Mouse (Mus musculus) embryonic facial prominence, embryonic 10.5 days (tissue): ENCODE results near the gene Axl. TPM values are rescaled to one million over a fixed set of nuclear protein-coding genes. Genes with fewer than 3 reads are reported as not detected.

Experiments
- DNase-seq: peaks from one replicate; pipeline ENCODE4 v3.0.0-alpha.2; 2017; ENCODE audit warnings: low spot score
- H3K27ac ChIP-seq: fragments of 300-500 bp; sonication (generic); replicated peaks from 2 replicates; pipeline ENCODE4 v1.5.1; 2016; ENCODE audit warnings: mild to moderate bottlenecking
- H3K27me3 ChIP-seq: fragments of 300-500 bp; sonication (generic); replicated peaks from 2 replicates; pipeline ENCODE4 v1.6.1; 2016; ENCODE audit warnings: low read depth, mild to moderate bottlenecking; ENCODE audit not compliant: poor library complexity, severe bottlenecking
- H3K36me3 ChIP-seq: fragments of 300-500 bp; sonication (generic); replicated peaks from 2 replicates; pipeline ENCODE4 v1.6.1; 2016; ENCODE audit warnings: mild to moderate bottlenecking, moderate library complexity
- H3K4me1 ChIP-seq: fragments of 300-500 bp; sonication (generic); 2 replicates; pipeline ENCODE4 v1.6.1; 2016
- H3K4me3 ChIP-seq: fragments of 300-500 bp; sonication (generic); 2 replicates; pipeline ENCODE4 v1.5.1; 2016; ENCODE audit warnings: mild to moderate bottlenecking, moderate library complexity
- H3K9me3 ChIP-seq: fragments of 300-500 bp; sonication (generic); 2 replicates; pipeline ENCODE4 v1.6.1; 2016; ENCODE audit warnings: mild to moderate bottlenecking
- WGBS: fragments of 180-500 bp; shearing (Covaris S2); methylation state at CpG from one replicate; pipeline ENCODE4 v1.1.7; 2016; 5-methylcytosine and 5-hydroxymethylcytosine counted together
- polyA plus RNA-seq: library from polyadenylated mRNA; unstranded; fragments of >200 nt; fragmentation: Nextera tagmentation; extraction: Ambion mirVana; gene quantifications from 2 replicates; pipeline ENCODE4 v1.2.1, GENCODE M21; 2016

The Axl gene
- polyA plus RNA-seq, 1 experiment from 2014 or later = 29.7 TPM

DNA sequence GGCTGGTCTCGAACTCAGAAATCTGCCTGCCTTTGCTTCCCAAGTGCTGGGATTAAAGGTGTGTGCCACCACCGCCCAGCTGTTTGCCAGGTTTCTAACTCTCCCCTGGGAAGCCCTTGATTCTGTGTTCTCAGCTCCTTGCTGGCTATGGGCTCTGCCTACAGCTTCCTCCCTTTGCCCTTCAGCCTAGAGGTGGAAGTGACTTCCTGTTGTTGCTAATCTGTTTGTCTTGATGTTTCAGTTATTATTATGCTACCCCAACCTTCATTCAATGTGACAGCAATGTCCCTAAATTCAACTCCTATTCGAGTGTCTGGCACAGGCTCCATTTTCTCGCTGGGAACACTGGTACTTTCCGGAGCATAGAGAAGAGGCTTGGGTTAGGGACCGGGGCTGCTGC, 22.4 kb downstream of the Axl start:
- Histone ChIP-seq H3K27ac (no peak overlapping the region), H3K4me1 (peaks cover 11% of the 10 kb centered on the region), H3K36me3 (peaks cover 87% of the 10 kb centered on the region), H3K9me3 (no peaks in the 10 kb centered on the region), H3K27me3 (no peaks in the 10 kb centered on the region), H3K4me3 (no peak overlapping the region)
- 85% methylated on average over 6 of the region's 6 CpGs for WGBS
- DNase-seq = no peak

GRCm38 (mm10) chr7:25764221-25764620, 24.3 kb downstream of the Axl start:
- peaks cover 11% of the 10 kb centered on the region for H3K4me1 ChIP-seq
- no peaks in the 10 kb centered on the region for H3K9me3 ChIP-seq
- H3K4me3 ChIP-seq = no peak overlapping the region
- H3K27ac ChIP-seq = peak overlapping the region; percentile 16
- H3K36me3 ChIP-seq = peaks cover 87% of the 10 kb centered on the region
- no peaks in the 10 kb centered on the region for H3K27me3 ChIP-seq
- DNase-seq = peak; percentile 34
- 47% methylated on average over 5 of the region's 5 CpGs for WGBS

DNA sequence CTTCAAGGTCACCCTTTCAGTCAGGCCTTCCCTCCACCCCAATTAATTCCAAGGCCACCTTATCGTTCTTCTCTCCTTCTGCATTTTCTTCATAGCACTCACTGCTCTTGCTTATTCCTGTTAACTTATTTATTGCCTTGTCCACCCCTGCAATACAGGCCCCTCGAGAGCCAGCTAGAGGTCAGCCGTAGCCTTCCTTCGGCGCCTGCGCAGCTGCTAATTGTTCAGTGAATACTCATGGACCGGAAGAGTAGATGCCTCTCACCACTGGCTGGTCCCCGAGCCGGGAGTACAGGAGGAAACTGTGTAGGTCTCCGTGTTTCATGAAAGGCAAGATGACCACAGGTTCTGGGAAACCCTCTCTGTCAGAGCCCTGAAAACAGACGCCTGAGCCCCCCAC, 24.8 kb downstream of the Axl start:
- Histone ChIP-seq H3K4me1 (peaks cover 11% of the 10 kb centered on the region), H3K4me3 (no peak overlapping the region), H3K27ac (peak overlapping the region; percentile 16), H3K9me3 (no peaks in the 10 kb centered on the region), H3K36me3 (peaks cover 87% of the 10 kb centered on the region), H3K27me3 (no peaks in the 10 kb centered on the region)
- no peak for DNase-seq
- 68% methylated on average over 11 of the region's 11 CpGs for WGBS

DNA sequence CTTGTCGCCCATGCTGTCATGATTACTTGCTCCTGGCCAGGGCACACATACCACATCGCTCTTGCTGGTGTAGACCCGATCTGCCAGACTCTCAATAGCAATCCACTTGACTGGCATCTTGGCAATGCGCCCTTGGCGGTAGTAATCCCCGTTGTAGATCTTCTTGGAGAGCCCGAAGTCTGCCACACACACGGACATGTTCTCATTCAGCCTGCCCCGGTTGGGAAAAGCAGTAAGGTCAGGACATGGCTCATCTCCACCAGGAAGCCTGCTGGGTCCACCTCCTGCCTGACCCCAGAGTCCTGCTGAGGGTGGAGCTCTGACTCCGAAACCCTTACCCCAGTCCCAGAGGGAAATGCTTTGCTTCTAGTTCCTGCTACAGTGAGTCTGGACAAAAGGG, 27.2 kb downstream of the Axl start:
- no peaks in the 10 kb centered on the region for H3K27me3 ChIP-seq
- WGBS = 87% methylated on average over 10 of the region's 10 CpGs
- no peak for DNase-seq
- no peaks in the 10 kb centered on the region for H3K9me3 ChIP-seq
- H3K27ac ChIP-seq = no peak overlapping the region
- H3K4me1 ChIP-seq = peaks cover 11% of the 10 kb centered on the region
- H3K4me3 ChIP-seq = no peak overlapping the region
- H3K36me3 ChIP-seq = peaks cover 74% of the 10 kb centered on the region

DNA sequence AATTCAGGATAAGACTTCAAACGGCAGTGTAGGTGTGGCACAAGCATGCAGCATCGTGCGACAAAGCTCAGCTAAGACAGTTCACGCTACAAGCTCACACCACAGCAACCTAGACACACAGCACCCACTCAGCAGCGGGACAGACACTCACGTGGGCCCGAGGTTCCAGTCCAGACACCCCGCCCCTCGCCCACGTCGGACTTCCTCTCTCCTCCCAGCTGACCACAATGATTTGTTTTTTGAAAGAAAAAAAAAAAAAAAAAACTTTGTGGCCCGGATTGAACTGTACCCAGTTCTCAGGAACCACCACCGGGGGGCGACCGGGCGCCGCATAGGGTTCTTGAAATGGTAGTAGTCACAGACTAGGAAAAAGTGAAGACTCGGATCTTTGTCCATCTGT, 32.5 kb downstream of the Axl start:
- WGBS = under 1% methylated on average over 18 of the region's 18 CpGs
- H3K4me1 ChIP-seq = peaks cover 17% of the 10 kb centered on the region
- no peaks in the 10 kb centered on the region for H3K27me3 ChIP-seq
- H3K36me3 ChIP-seq = peaks cover 51% of the 10 kb centered on the region
- H3K27ac ChIP-seq = peak overlapping the region; percentile 99
- DNase-seq = peak; percentile 91
- peak overlapping the region; percentile 97 for H3K4me3 ChIP-seq
- H3K9me3 ChIP-seq = no peaks in the 10 kb centered on the region

GRCm38 (mm10) chr7:25755468-25755833, 33.1 kb downstream of the Axl start:
- peak; percentile 77 for DNase-seq
- Histone ChIP-seq H3K9me3 (no peaks in the 10 kb centered on the region), H3K27ac (peak overlapping the region; percentile 99), H3K27me3 (no peaks in the 10 kb centered on the region), H3K36me3 (peaks cover 51% of the 10 kb centered on the region), H3K4me3 (peak overlapping the region; percentile 97), H3K4me1 (peaks cover 17% of the 10 kb centered on the region)
- under 1% methylated on average over 15 of the region's 15 CpGs for WGBS

DNA sequence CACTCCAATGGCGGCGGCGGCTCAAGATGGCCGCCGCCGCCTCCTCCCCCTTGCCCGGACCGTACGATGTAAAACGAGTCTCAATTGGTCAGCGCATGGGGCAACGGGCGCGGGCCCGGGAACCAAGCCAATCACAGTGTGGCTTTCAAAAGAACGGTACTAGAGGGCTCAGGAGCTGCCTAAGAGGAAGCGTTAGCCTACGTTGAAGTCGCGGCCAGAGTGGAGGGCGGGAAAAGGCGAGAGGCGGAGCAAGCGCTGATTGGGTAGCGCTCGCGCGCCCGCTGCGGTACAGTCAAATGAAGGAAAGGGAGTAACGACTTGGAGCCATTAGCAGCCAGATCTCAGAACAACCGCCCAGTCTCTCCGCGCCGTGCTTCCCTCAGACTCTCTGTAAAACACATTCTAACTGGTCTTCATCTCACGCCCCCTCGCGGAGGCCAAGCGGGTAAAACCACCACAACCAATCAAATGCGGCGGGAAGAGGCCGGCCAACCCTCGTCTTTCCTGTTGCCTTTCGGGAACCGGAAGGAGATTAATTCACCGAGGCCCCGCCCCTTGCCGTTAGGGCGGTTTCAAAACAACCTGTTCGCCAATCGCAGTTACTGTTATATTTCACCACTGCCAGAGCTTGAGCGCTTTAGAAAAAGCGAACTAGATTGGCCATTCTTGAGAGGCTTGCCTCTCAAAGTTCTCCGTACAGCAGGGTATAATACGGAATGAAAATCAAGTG, 33.6 kb downstream of the Axl start, which contains the start of gene Hnrnpul1:
Gene Hnrnpul1, minus strand, starts transcription at position 20 of the 730 bp plus-strand sequence.
- peak; percentile 98 for DNase-seq
- Histone ChIP-seq H3K27ac (peak within 1 kb of the TSS; percentile 99), H3K4me1 (peaks cover 17% of the 10 kb centered on the region), H3K27me3 (no peaks in the 10 kb centered on the region), H3K4me3 (peak within 1 kb of the TSS; percentile 97), H3K9me3 (no peaks in the 10 kb centered on the region), H3K36me3 (peaks cover 51% of the 10 kb centered on the region)
- WGBS = under 1% methylated on average over 55 of the region's 55 CpGs

- H3K4me1 ChIP-seq = peaks cover 17% of the 10 kb centered on the region
- under 1% methylated on average over 30 of the region's 30 CpGs for WGBS
Measured at GRCm38 (mm10) chr7:25754439-25754737, 34.1 kb downstream of the Axl start.

DNA sequence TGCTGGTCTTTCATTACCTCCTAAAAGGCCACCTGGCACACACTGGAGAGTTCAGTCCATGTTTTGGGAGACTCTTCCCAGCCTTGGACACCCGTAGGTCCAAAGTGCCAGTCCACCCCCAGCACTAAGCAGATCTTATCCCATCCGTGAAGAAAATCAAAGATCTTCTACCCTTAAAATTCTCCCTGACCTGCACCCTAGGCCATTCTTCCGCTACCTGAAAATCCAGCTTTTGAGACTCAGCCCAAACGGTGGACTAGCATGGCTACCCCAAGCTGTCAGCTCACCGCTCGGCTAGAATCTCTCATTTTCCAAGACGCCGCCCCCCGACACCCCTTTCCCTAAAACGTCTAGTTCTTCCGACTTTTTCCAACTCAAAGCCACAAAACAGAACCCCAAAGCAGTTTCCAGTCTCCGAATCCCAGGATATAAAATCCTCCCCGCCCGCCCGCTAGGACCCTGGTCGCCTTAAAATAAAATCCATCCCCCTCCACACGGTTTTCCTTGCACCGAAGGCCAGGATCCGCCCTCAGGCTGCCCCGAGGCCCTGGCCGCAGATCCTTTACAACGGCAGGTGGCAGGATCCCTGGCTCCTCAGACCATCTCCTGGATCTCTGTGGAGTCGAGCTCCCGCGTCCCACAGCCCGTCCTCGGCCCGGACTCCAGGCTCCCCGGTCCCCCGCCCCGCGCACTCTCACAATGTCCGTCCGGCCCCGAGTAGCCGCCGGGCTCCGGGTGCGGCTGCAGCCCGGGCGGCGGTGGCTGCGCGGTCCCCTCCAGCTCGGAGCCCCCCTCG, 34.7 kb downstream of the Axl start:
- Histone ChIP-seq H3K4me1 (peaks cover 17% of the 10 kb centered on the region), H3K36me3 (peaks cover 52% of the 10 kb centered on the region), H3K27ac (peak overlapping the region; percentile 99), H3K9me3 (no peaks in the 10 kb centered on the region), H3K27me3 (no peaks in the 10 kb centered on the region), H3K4me3 (peak overlapping the region; percentile 97)
- under 1% methylated on average over 46 of the region's 46 CpGs for WGBS
- no peak for DNase-seq

More at GRCm38 (mm10) chr7:25754439-25754737, 34.1 kb downstream of the Axl start:
- Histone ChIP-seq H3K9me3 (no peaks in the 10 kb centered on the region), H3K36me3 (peaks cover 51% of the 10 kb centered on the region), H3K27me3 (no peaks in the 10 kb centered on the region), H3K4me3 (peak overlapping the region; percentile 97), H3K27ac (peak overlapping the region; percentile 99)
- DNase-seq = no peak

- Histone ChIP-seq H3K9me3 (no peaks in the 10 kb centered on the region), H3K4me1 (peaks cover 17% of the 10 kb centered on the region), H3K27me3 (no peaks in the 10 kb centered on the region), H3K27ac (peak overlapping the region; percentile 99), H3K4me3 (peak overlapping the region; percentile 97), H3K36me3 (peaks cover 52% of the 10 kb centered on the region)
- DNase-seq = no peak
Measured at GRCm38 (mm10) chr7:25753076-25753475, 35.4 kb downstream of the Axl start.

DNA sequence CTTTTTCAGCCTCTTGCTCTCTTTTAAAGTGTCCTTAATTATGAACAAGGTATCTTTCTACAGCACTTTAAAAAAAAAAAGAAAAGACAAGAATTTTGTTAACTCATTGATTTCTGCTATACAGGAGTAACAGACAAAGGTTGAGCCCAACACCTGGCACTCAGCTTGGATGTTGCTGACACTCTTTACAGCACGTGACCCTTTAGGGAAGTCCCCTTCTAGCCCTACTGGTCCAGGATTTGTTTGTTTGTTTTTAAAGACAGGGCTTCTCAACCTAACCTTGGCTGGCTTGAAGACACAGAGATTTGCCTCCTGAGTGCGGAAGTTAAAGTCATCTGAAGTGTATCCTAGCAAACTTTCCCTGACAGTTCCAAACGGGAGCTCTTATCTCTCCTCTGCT, 41.7 kb downstream of the Axl start:
- Histone ChIP-seq H3K4me3 (no peak overlapping the region), H3K36me3 (peaks cover 100% of the 10 kb centered on the region), H3K27ac (no peak overlapping the region), H3K27me3 (no peaks in the 10 kb centered on the region), H3K9me3 (no peaks in the 10 kb centered on the region), H3K4me1 (peaks cover under 1% of the 10 kb centered on the region; the same call in 1 of the 2 replicates)
- DNase-seq = no peak
- 85% methylated on average over 3 of the region's 3 CpGs for WGBS

GRCm38 (mm10) chr7:25738277-25738676, 50.2 kb downstream of the Axl start:
- no peak overlapping the region for H3K27ac ChIP-seq
- peaks cover 100% of the 10 kb centered on the region for H3K36me3 ChIP-seq
- no peak for DNase-seq
- WGBS = 90% methylated on average over 3 of the region's 3 CpGs
- no peak overlapping the region for H3K4me3 ChIP-seq
- no peaks in the 10 kb centered on the region for H3K4me1 ChIP-seq
- H3K27me3 ChIP-seq = no peaks in the 10 kb centered on the region
- H3K9me3 ChIP-seq = no peaks in the 10 kb centered on the region

GRCm38 (mm10) chr7:25736920-25737319, 51.6 kb downstream of the Axl start:
- Histone ChIP-seq H3K27me3 (no peaks in the 10 kb centered on the region), H3K4me3 (no peak overlapping the region), H3K27ac (no peak overlapping the region), H3K36me3 (peaks cover 100% of the 10 kb centered on the region), H3K4me1 (no peaks in the 10 kb centered on the region), H3K9me3 (no peaks in the 10 kb centered on the region)
- 86% methylated on average over 2 of the region's 2 CpGs for WGBS
- DNase-seq = no peak
